Mouse (Mus musculus) common myeloid progenitor, adult 5-6 weeks (primary cell): ENCODE measurements at regions not wholly inside any gene's neighbourhood (a gene's known extent, or its start where the extent isn't known, plus 50 kb on each side); places are given as distances from the start of the nearest gene placed in this dataset.
A peak's percentile ranks its signal among the peaks of the same experiment; 100 is the strongest.

Experiments used
- ATAC-seq: replicated peaks from 2 replicates; pipeline ENCODE4 v1.8.0; 2016; ENCODE audit warnings: low read depth, mild to moderate bottlenecking, moderate TSS enrichment, inconsistent platforms; ENCODE audit not compliant: poor library complexity, severe bottlenecking

- no peak for ATAC-seq
Observed at GRCm38 (mm10) chr9:56547291-56547977, 129.0 kb downstream of the Hmg20a start.

- ATAC-seq, result no peak
Observed at GRCm38 (mm10) chr9:56549774-56550173, 131.4 kb downstream of the Hmg20a start.

- ATAC-seq, result no peak
Observed at GRCm38 (mm10) chr9:56550178-56550577, 131.8 kb downstream of the Hmg20a start.

GRCm38 (mm10) chr9:56551376-56552186, 133.2 kb downstream of the Hmg20a start:
- no peak for ATAC-seq

GRCm38 (mm10) chr9:56552187-56552686, 133.8 kb downstream of the Hmg20a start:
- ATAC-seq, result no peak

GRCm38 (mm10) chr9:56552766-56553165, 134.4 kb downstream of the Hmg20a start:
- peak; percentile 95 for ATAC-seq

- no peak for ATAC-seq
Observed at GRCm38 (mm10) chr9:56553626-56554025, 135.2 kb downstream of the Hmg20a start.

GRCm38 (mm10) chr9:56554096-56554495, 135.7 kb downstream of the Hmg20a start:
- no peak for ATAC-seq

- no peak for ATAC-seq
Observed at GRCm38 (mm10) chr9:56559618-56560144, 141.3 kb downstream of the Hmg20a start.

GRCm38 (mm10) chr9:56562440-56562839, 144.0 kb downstream of the Hmg20a start:
- no peak for ATAC-seq

- ATAC-seq, result no peak
Observed at GRCm38 (mm10) chr9:56564048-56564737, 145.8 kb downstream of the Hmg20a start.
